Mouse (Mus musculus) heart, adult 2 months (tissue): ENCODE measurements around the gene Fgf18.

ENCODE experiments used
- CTCF ChIP-seq: fragments of 200-600 bp; IDR thresholded peaks from 2 replicates; pipeline ENCODE4 v1.8.1; 2022; ENCODE audit warnings: antibody characterized with exemption, mild to moderate bottlenecking, moderate library complexity
- EP300 ChIP-seq: fragments of 200-500 bp; IDR thresholded peaks from 2 replicates; pipeline ENCODE4 v1.6.1; 2011; ENCODE audit warnings: low read depth, low read length, control low read depth; ENCODE audit not compliant: insufficient read depth
- POLR2A ChIP-seq: fragments of 200-500 bp; IDR thresholded peaks from 2 replicates; pipeline ENCODE4 v1.6.1; 2011; ENCODE audit warnings: mild to moderate bottlenecking, low read depth, low read length, control low read depth; ENCODE audit not compliant: insufficient read depth

- TF ChIP-seq POLR2A (no peak), EP300 (no peak), CTCF (no peak)
Measured at GRCm38 (mm10) chr11:33086046-33086445, 61.2 kb downstream of the Fgf18 start.
